Mouse (Mus musculus) hindbrain, embryonic 16.5 days (tissue): Measurements from ENCODE around the gene Fancd2. TPM values are rescaled to one million over a fixed set of nuclear protein-coding genes. Genes with fewer than 3 reads are reported as not detected.

Experiments used
- ATAC-seq: fragments of 200-750 bp; cut with Nextera tagmentation; 2 replicates; pipeline ENCODE4 v1.8.0; 2017; ENCODE audit warnings: moderate TSS enrichment, moderate library complexity
- H3K27ac ChIP-seq: fragments of 300-500 bp; sonication (generic); 2 replicates; pipeline ENCODE4 v1.5.1; 2014; ENCODE audit warnings: low read depth, mild to moderate bottlenecking, control low read depth, low read length, moderate library complexity
- H3K27me3 ChIP-seq: fragments of 300-500 bp; sonication (generic); replicated peaks from 2 replicates; pipeline ENCODE4 v1.6.1; 2014; ENCODE audit warnings: low read length; ENCODE audit not compliant: control insufficient read depth, insufficient read depth
- H3K36me3 ChIP-seq: fragments of 300-500 bp; sonication (generic); 2 replicates; pipeline ENCODE4 v1.6.1; 2014; ENCODE audit warnings: mild to moderate bottlenecking, low read length, moderate library complexity, mixed read lengths; ENCODE audit not compliant: control insufficient read depth, insufficient read depth
- H3K4me1 ChIP-seq: fragments of 300-500 bp; sonication (generic); 2 replicates; pipeline ENCODE4 v1.6.1; 2014; ENCODE audit warnings: low read depth, low read length; ENCODE audit not compliant: control insufficient read depth, insufficient read depth
- H3K4me2 ChIP-seq: fragments of 300-500 bp; sonication (generic); 2 replicates; pipeline ENCODE4 v1.6.1; 2014; ENCODE audit warnings: mild to moderate bottlenecking, low read length, control low read depth, moderate library complexity
- H3K4me3 ChIP-seq: fragments of 300-500 bp; sonication (generic); 2 replicates; pipeline ENCODE4 v1.5.1; 2014; ENCODE audit warnings: mild to moderate bottlenecking, low read length, control low read depth, moderate library complexity
- H3K9ac ChIP-seq: fragments of 300-500 bp; sonication (generic); 2 replicates; pipeline ENCODE4 v1.6.1; 2014; ENCODE audit warnings: low read depth, mild to moderate bottlenecking, control low read depth, low read length, moderate library complexity
- H3K9me3 ChIP-seq: fragments of 300-500 bp; sonication (generic); 2 replicates; pipeline ENCODE4 v1.6.1; 2014; ENCODE audit warnings: mild to moderate bottlenecking, low read length, moderate library complexity; ENCODE audit not compliant: control insufficient read depth
- WGBS: fragments of 180-500 bp; shearing (Covaris S2); extraction: QIAGEN DNeasy Blood & Tissue Kit; methylation state at CpG from one replicate; pipeline ENCODE4 v1.1.7; 2014; 5-methylcytosine and 5-hydroxymethylcytosine counted together
- microRNA-seq: library from miRNA; unstranded; fragments of <30 nt; microRNA quantifications from one replicate; pipeline ENCODE4, GENCODE M21; 2017
- polyA plus RNA-seq: library from polyadenylated mRNA; unstranded; fragments of >200 nt; fragmentation: Nextera tagmentation; extraction: Ambion mirVana; gene quantifications from 2 replicates; pipeline ENCODE4 v1.2.1, GENCODE M21; 2015

Fancd2 gene
- polyA plus RNA-seq, 1 experiment from 2014 or later = 1.9 TPM

DNA sequence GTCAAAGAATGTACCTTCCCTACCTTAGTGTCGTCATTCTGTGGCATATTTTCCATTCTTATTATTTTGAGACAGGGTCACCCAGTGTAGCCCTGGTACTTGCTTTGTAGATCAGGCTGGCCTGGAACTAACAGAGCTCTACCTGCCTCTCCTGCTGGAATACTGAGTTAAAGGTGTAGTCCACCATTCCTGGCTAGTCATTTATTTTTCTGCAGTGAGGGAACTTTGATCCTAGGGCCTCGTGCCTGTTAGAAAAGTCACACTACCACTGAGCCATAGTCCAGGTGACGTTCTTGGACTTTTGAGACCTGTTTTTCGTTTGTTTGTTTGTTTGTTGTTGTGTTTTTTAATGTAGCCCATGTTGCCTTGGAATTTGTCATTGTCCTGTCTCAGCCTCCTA is 107.7 kb downstream of the Fancd2 start:
- ATAC-seq = no peak
- Histone ChIP-seq H3K36me3 (no peaks in the 10 kb centered on the region), H3K9ac (no peak overlapping the region), H3K27ac (no peak overlapping the region), H3K27me3 (no peaks in the 10 kb centered on the region), H3K9me3 (no peaks in the 10 kb centered on the region), H3K4me2 (no peak overlapping the region), H3K4me3 (no peak overlapping the region), H3K4me1 (no peaks in the 10 kb centered on the region)
- 88% methylated on average over 4 of the region's 4 CpGs for WGBS

DNA sequence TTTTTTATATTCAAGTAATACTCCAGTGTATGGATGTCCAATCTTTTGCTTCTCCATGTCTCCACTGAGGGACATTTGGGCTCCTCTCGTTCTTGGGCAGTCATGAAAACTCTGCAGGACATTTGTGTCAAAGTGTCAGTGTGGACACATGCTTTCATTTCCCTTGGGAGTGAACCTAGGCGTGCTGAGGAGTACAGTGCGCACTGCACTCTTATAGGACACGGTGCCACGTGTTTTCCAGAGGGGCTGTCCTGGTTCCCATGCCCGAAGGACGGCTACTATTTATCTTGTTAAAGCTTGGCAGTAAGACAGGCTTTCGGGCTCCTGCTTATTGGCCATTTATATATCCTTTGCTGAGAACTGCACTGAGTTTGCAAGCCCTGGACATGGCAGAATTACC is 111.1 kb downstream of the Fancd2 start:
- H3K9ac ChIP-seq = no peak overlapping the region
- no peak overlapping the region for H3K27ac ChIP-seq
- no peak overlapping the region for H3K4me2 ChIP-seq
- H3K27me3 ChIP-seq = no peaks in the 10 kb centered on the region
- H3K36me3 ChIP-seq = no peaks in the 10 kb centered on the region
- no peaks in the 10 kb centered on the region for H3K9me3 ChIP-seq
- H3K4me1 ChIP-seq = no peaks in the 10 kb centered on the region
- H3K4me3 ChIP-seq = no peak overlapping the region
- ATAC-seq = no peak
- WGBS = 85% methylated on average over 8 of the region's 8 CpGs

DNA sequence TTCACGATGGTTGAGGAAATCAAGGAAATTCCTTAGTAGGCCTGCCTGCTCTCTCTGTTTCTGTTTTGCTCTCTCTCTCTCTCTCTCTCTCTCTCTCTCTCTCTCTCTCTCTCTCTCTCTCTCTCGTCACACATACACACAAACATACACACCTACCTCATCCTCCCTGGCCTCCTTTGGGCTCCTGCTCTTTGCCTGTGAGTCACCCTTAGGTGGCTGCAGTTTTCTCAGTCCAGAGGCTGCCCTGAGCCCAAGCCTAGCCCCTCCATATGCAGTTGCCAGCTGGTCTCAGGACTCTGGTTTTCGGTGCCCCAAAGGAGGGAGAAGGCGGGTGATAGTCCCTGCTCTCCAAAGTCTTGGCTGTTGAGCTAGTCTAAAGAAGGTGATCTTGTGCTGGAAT is 111.5 kb downstream of the Fancd2 start:
- no peaks in the 10 kb centered on the region for H3K4me1 ChIP-seq
- WGBS = 84% methylated on average over 4 of the region's 4 CpGs

DNA sequence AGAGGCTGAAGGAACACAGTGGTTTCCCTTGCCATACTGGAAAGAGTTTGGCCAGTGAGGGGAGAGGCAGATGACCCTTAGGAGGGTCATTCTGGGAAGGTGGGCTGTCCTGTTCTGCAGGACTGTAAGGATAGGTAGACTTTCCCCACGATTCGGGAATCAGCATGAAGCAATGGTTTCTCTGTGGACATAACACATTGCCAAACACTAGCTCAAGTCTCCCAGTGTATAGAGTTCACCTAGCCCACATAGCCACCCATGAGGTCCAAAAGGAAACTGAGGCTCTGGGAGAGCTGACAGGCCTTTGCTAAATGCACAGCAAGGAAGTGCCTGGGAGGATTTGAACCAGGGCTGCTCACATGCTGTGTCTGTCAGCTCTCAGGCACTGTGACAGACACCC is 112.5 kb downstream of the Fancd2 start:
- no peak overlapping the region for H3K4me3 ChIP-seq
- no peak for ATAC-seq
- WGBS = 88% methylated on average over 2 of the region's 2 CpGs
- no peaks in the 10 kb centered on the region for H3K36me3 ChIP-seq
- H3K4me1 ChIP-seq = no peaks in the 10 kb centered on the region
- no peaks in the 10 kb centered on the region for H3K27me3 ChIP-seq
- H3K9me3 ChIP-seq = no peaks in the 10 kb centered on the region
- no peak overlapping the region for H3K27ac ChIP-seq
- no peak overlapping the region for H3K4me2 ChIP-seq
- H3K9ac ChIP-seq = no peak overlapping the region

More for the DNA sequence above, 111.5 kb downstream of the Fancd2 start:
- H3K4me2 ChIP-seq = no peak overlapping the region
- H3K36me3 ChIP-seq = no peaks in the 10 kb centered on the region
- no peak overlapping the region for H3K4me3 ChIP-seq
- no peak for ATAC-seq
- no peak overlapping the region for H3K9ac ChIP-seq
- H3K9me3 ChIP-seq = no peaks in the 10 kb centered on the region
- no peak overlapping the region for H3K27ac ChIP-seq
- H3K27me3 ChIP-seq = no peaks in the 10 kb centered on the region

DNA sequence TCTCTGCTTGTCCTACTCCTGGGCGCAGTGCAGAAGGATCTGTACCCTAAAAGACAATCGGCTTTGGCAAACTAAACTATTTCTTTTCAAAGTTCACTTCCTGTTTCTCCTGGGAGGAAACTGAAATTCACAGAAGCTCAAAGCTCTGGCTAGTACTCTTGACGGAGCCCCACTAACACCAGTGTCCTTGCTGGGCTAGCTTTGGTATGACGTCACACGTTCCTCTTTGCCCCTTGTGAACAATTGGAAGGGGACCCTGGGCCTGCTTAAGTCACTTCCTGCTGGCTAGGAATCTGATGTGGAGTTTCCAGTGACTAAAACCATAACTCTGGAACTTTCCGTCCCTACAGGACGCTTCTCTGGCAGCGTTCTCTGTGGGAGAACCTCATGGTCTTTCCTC is 113.3 kb downstream of the Fancd2 start:
- ATAC-seq = no peak
- Histone ChIP-seq H3K4me3 (no peak overlapping the region), H3K4me1 (no peaks in the 10 kb centered on the region), H3K27me3 (no peaks in the 10 kb centered on the region), H3K9ac (no peak overlapping the region), H3K9me3 (no peaks in the 10 kb centered on the region), H3K27ac (no peak overlapping the region), H3K4me2 (no peak overlapping the region), H3K36me3 (no peaks in the 10 kb centered on the region)
- WGBS = 82% methylated on average over 8 of the region's 8 CpGs

Small RNAs within 50 kb of the gene (microRNA-seq; reads per million reads assigned to microRNA genes)
- gene Gm23365 = not detected

Other genes starting within 250 kb of the Fancd2 start
- gene Cpne9, start 249.4 kb upstream of the Fancd2 start, polyA plus RNA-seq = 9.1 and 9.6 TPM in 2 replicates
- 12.4 and 15.5 TPM in 2 replicates for gene Brpf1, start 224.5 kb upstream of the Fancd2 start, polyA plus RNA-seq
- gene Ogg1, start 204.7 kb upstream of the Fancd2 start, polyA plus RNA-seq = 7.0 and 10.6 TPM in 2 replicates
- 119 and 128 TPM in 2 replicates for gene Camk1, start 187.7 kb upstream of the Fancd2 start, polyA plus RNA-seq
- gene Tada3, start 153.8 kb upstream of the Fancd2 start, polyA plus RNA-seq = 68.3 and 71.1 TPM in 2 replicates
- 440 and 455 TPM in 2 replicates for gene Arpc4, start 153.6 kb upstream of the Fancd2 start, polyA plus RNA-seq
- gene Ttll3, start 142.4 kb upstream of the Fancd2 start, polyA plus RNA-seq = 9.2 and 11.8 TPM in 2 replicates
- gene Rpusd3, start 112.3 kb upstream of the Fancd2 start, polyA plus RNA-seq = 21.5 and 21.7 TPM in 2 replicates
- gene Cidec, start 95.9 kb upstream of the Fancd2 start, polyA plus RNA-seq = 0.21 TPM in 1 of 2 replicates, not detected in the other
- gene Jagn1, start 89.1 kb upstream of the Fancd2 start, polyA plus RNA-seq = 95.2 and 106 TPM in 2 replicates
- 0.26 and 0.34 TPM in 2 replicates for gene Il17re, start 73.2 kb upstream of the Fancd2 start, polyA plus RNA-seq
- 4.4 and 5.9 TPM in 2 replicates for gene Il17rc, start 60.3 kb upstream of the Fancd2 start, polyA plus RNA-seq
- 92.9 and 96.4 TPM in 2 replicates for gene Creld1, start 48.4 kb upstream of the Fancd2 start, polyA plus RNA-seq
- gene Prrt3, start 29.8 kb upstream of the Fancd2 start, polyA plus RNA-seq = 14.2 and 14.5 TPM in 2 replicates
- 120 and 124 TPM in 2 replicates for gene Emc3, start within 50 bp of the Fancd2 start, polyA plus RNA-seq
- 0.21 and 0.22 TPM in 2 replicates for gene Fancd2os, start 69.0 kb downstream of the Fancd2 start, polyA plus RNA-seq
- 246 and 270 TPM in 2 replicates for gene Brk1, start 73.1 kb downstream of the Fancd2 start, polyA plus RNA-seq
- 73.0 and 74.5 TPM in 2 replicates for gene Vhl, start 92.3 kb downstream of the Fancd2 start, polyA plus RNA-seq
- 2.6 and 2.8 TPM in 2 replicates for gene Irak2, start 106.8 kb downstream of the Fancd2 start, polyA plus RNA-seq
- 0.56 and 1.3 TPM in 2 replicates for gene Tatdn2, start 165.4 kb downstream of the Fancd2 start, polyA plus RNA-seq
- 0.93 and 1.2 TPM in 2 replicates for gene Ghrl, start 188.2 kb downstream of the Fancd2 start, polyA plus RNA-seq
- gene Sec13, start 209.1 kb downstream of the Fancd2 start, polyA plus RNA-seq = 197 TPM in 2 replicates